In the genomic region with DNA sequence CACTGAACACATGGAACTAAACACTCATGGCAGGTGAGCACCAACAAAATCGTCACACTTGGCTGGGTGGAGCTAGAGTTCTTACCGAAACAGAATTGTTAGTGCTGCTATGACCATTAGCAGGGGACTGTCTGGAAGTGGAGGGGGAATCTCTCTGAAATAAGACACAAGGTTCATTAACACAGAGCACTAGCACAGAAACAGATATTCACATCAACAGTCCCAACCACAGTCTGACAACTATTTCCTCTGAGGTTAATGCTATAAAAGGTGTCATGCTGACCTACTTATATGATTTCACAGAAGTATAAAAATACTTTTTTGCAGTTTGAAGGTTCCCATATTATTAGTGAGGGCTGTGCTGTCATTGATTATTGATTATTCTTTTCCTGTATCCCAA, we compare ENCODE assay signal across 11 mouse cellular contexts.
"Had no signal": no experiment of that assay in that cellular context is flagged by ENCODE, and none has a peak within 500 bp of the region (broad histone marks: within the 10 kb centered on the region; RNA-seq: fewer than 3 reads in every experiment).

No protein-coding gene starts in this region.

- H3K36me3 ChIP-seq: limb, embryonic 10.5 days; liver, embryonic 15.5 days; stomach, embryonic 15.5 days had no signal

- DNase-seq: kidney, adult 8-10 months; kidney, postnatal 25 days; right cerebral cortex, postnatal 4 days; spleen, adult 18-20 months; thymus, postnatal 25 days had no signal

- ATAC-seq: intestine, postnatal 0 days; midbrain, embryonic 13.5 days had no signal

- H3K27me3 ChIP-seq: liver, embryonic 15.5 days; midbrain, embryonic 13.5 days; neural tube, embryonic 12.5 days; stomach, embryonic 15.5 days had no signal
